Comparison of ENCODE assay signal across 20 mouse cellular contexts in genomic region chr6:141246391-141246790, GRCm38 (mm10). TPM values are rescaled to one million over a fixed set of nuclear protein-coding genes. Genes with fewer than 3 reads are reported as not detected.
DNase-seq lines count a peak whose midpoint lies in the region; ATAC-seq and TF ChIP-seq lines count a peak whose summit lies in the region.
"Had no signal": no experiment of that assay in that cellular context is flagged by ENCODE, and none has a peak within 500 bp of the region (broad histone marks: within the 10 kb centered on the region; RNA-seq: fewer than 3 reads in every experiment).

No protein-coding gene starts in this region.

- no peaks in the 10 kb centered on the region for H3K36me3 ChIP-seq in forebrain, embryonic 14.5 days (ENCODE audit: control insufficient read depth, insufficient read depth, low read length)
- H3K36me3 ChIP-seq in forebrain, embryonic 13.5 days (ENCODE audit: poor library complexity, severe bottlenecking) = no peaks in the 10 kb centered on the region
- H3K36me3 ChIP-seq in hindbrain, postnatal 0 days (ENCODE audit: insufficient read depth, low read length) = no peaks in the 10 kb centered on the region
- no peaks in the 10 kb centered on the region for H3K36me3 ChIP-seq in hindbrain, embryonic 14.5 days (replicated peaks; ENCODE audit: control insufficient read depth, insufficient read depth)
- H3K36me3 ChIP-seq: liver, embryonic 15.5 days; midbrain, embryonic 10.5 days had no signal

- no peaks in the 10 kb centered on the region for H3K9me3 ChIP-seq in forebrain, embryonic 14.5 days (replicated peaks; ENCODE audit: control insufficient read depth, low read length)
- no peaks in the 10 kb centered on the region for H3K9me3 ChIP-seq in forebrain, embryonic 13.5 days (replicated peaks)
- no peaks in the 10 kb centered on the region for H3K9me3 ChIP-seq in hindbrain, postnatal 0 days (ENCODE audit: low read length)
- H3K9me3 ChIP-seq in hindbrain, embryonic 14.5 days (ENCODE audit: control insufficient read depth, low read length) = no peaks in the 10 kb centered on the region
- H3K9me3 ChIP-seq: liver, embryonic 15.5 days; midbrain, embryonic 10.5 days had no signal

- H3K9ac ChIP-seq in forebrain, embryonic 14.5 days (ENCODE audit: low read length) = no peak overlapping the region
- no peak overlapping the region for H3K9ac ChIP-seq in forebrain, embryonic 13.5 days
- H3K9ac ChIP-seq in hindbrain, postnatal 0 days (replicated peaks; ENCODE audit: low read length) = no peak overlapping the region
- no peak overlapping the region for H3K9ac ChIP-seq in hindbrain, embryonic 14.5 days
- H3K9ac ChIP-seq: liver, embryonic 15.5 days had no signal

- DNase-seq in forebrain, embryonic 14.5 days (ENCODE audit: low spot score) = peak; percentile 37
- peak; percentile 69 for DNase-seq in hindbrain, postnatal 0 days (ENCODE audit: low spot score)
- DNase-seq in hindbrain, embryonic 14.5 days (ENCODE audit: low spot score) = no peak
- peak; percentile 87 for DNase-seq in cerebellum, adult 9-11 months
- no peak for DNase-seq in urinary bladder, adult 18-20 months (ENCODE audit: low spot score in 2 of 2)
- no peak for DNase-seq in layer of hippocampus, adult 9-10 months (ENCODE audit: low spot score)
- DNase-seq: adrenal gland, adult 8-10 months; kidney, adult 2 months; kidney, postnatal 25 days; layer of hippocampus, adult 9-11 months; right cerebral cortex, postnatal 14 days; thymus, adult 2 months had no signal

- H3K27me3 ChIP-seq in forebrain, embryonic 14.5 days (replicated peaks; ENCODE audit: control insufficient read depth, insufficient read depth, low read length) = 0 out of 2 replicates have a peak, but pooled peaks cover 8% of the 10 kb centered on the region
- H3K27me3 ChIP-seq in forebrain, embryonic 13.5 days = peaks cover 30% of the 10 kb centered on the region
- no peaks in the 10 kb centered on the region for H3K27me3 ChIP-seq in hindbrain, postnatal 0 days (ENCODE audit: insufficient read depth, low read length)
- H3K27me3 ChIP-seq in hindbrain, embryonic 14.5 days (ENCODE audit: control insufficient read depth, insufficient read depth, low read length) = peaks cover 25% of the 10 kb centered on the region

- no peak overlapping the region for H3K27ac ChIP-seq in forebrain, embryonic 14.5 days (ENCODE audit: low read depth, low read length)
- H3K27ac ChIP-seq in forebrain, embryonic 13.5 days = no peak overlapping the region
- H3K27ac ChIP-seq in hindbrain, postnatal 0 days = no peak overlapping the region
- H3K27ac ChIP-seq in hindbrain, embryonic 14.5 days = no peak overlapping the region
- H3K27ac ChIP-seq: left cerebral cortex, adult 2 months; liver, embryonic 15.5 days; macrophage; midbrain, embryonic 10.5 days had no signal

- no peak overlapping the region for H3K4me2 ChIP-seq in forebrain, embryonic 14.5 days (ENCODE audit: low read length)
- H3K4me2 ChIP-seq in forebrain, embryonic 13.5 days = no peak overlapping the region
- H3K4me2 ChIP-seq in hindbrain, postnatal 0 days (ENCODE audit: low read depth, low read length) = no peak overlapping the region
- no peak overlapping the region for H3K4me2 ChIP-seq in hindbrain, embryonic 14.5 days (replicated peaks)
- H3K4me2 ChIP-seq: liver, embryonic 15.5 days had no signal

- 57% methylated on average over 6 of the region's 6 CpGs for WGBS in forebrain, embryonic 14.5 days
- 70% methylated on average over 6 of the region's 6 CpGs for WGBS in forebrain, embryonic 13.5 days
- WGBS in hindbrain, postnatal 0 days = 39% methylated on average over 6 of the region's 6 CpGs
- 56% methylated on average over 6 of the region's 6 CpGs for WGBS in hindbrain, embryonic 14.5 days

- H3K4me1 ChIP-seq in forebrain, embryonic 14.5 days (ENCODE audit: control insufficient read depth, insufficient read depth, low read length) = no peaks in the 10 kb centered on the region
- peaks cover 12% of the 10 kb centered on the region for H3K4me1 ChIP-seq in forebrain, embryonic 13.5 days
- H3K4me1 ChIP-seq in hindbrain, postnatal 0 days (ENCODE audit: insufficient read depth, low read length) = no peaks in the 10 kb centered on the region
- no peaks in the 10 kb centered on the region for H3K4me1 ChIP-seq in hindbrain, embryonic 14.5 days (replicated peaks; ENCODE audit: control insufficient read depth, insufficient read depth, low read length)
- H3K4me1 ChIP-seq: liver, embryonic 15.5 days had no signal

- H3K4me3 ChIP-seq in forebrain, embryonic 14.5 days (ENCODE audit: low read depth, low read length) = no peak overlapping the region
- no peak overlapping the region for H3K4me3 ChIP-seq in forebrain, embryonic 13.5 days
- H3K4me3 ChIP-seq in hindbrain, postnatal 0 days (ENCODE audit: low read length) = no peak overlapping the region
- H3K4me3 ChIP-seq in hindbrain, embryonic 14.5 days (replicated peaks; ENCODE audit: low read length) = no peak overlapping the region
- H3K4me3 ChIP-seq: left cerebral cortex, adult 2 months; liver, embryonic 15.5 days; midbrain, embryonic 10.5 days had no signal

- no peak for ATAC-seq in forebrain, embryonic 14.5 days
- ATAC-seq in forebrain, embryonic 13.5 days = no peak
- peak; percentile 55 for ATAC-seq in hindbrain, postnatal 0 days
- no peak for ATAC-seq in hindbrain, embryonic 14.5 days (ENCODE audit: low FRiP score)
- peak; percentile 71 for ATAC-seq in cerebellum, adult (ENCODE audit: insufficient number of reproducible peaks, low FRiP score, low TSS enrichment)
- ATAC-seq: inflammation-experienced regulatory T-cells, adult 6 months had no signal

- no peak for TF ChIP-seq CTCF in hindbrain, postnatal 0 days (IDR thresholded peaks at IDR 0.05; ENCODE audit: low read depth)

RNA-seq across cellular contexts. Expression of gene Pde3a, which starts 2.7 kb away (rescaled TPM):
- polyA plus RNA-seq in forebrain, embryonic 14.5 days (2014; fragmentation: Nextera tagmentation; extraction: Ambion mirVana) = 0.88 and 0.98 TPM in 2 replicates
- 0.84 and 0.96 TPM in 2 replicates for polyA plus RNA-seq in forebrain, embryonic 13.5 days (2015; fragmentation: Nextera tagmentation; extraction: Ambion mirVana)
- total RNA-seq in hindbrain, postnatal 0 days (2014; rRNA removed) = 12.5 and 15.0 TPM in 2 replicates
- polyA plus RNA-seq in hindbrain, postnatal 0 days (2015; fragmentation: Nextera tagmentation; extraction: Ambion mirVana) = 1.9 and 2.1 TPM in 2 replicates
- 2.5 and 2.7 TPM in 2 replicates for polyA plus RNA-seq in hindbrain, embryonic 14.5 days (2014; fragmentation: Nextera tagmentation; extraction: Ambion mirVana)
- total RNA-seq: hematopoietic stem cell, adult 5-6 weeks had no signal
- polyA plus RNA-seq: inflammation-experienced regulatory T-cells, adult 6 months had no signal

Comparison
In these comparisons a context has a peak if more than half of its experiments do, and no peak if none do; other contexts are left out.
1. ATAC-seq: peak in hindbrain, postnatal 0 days (single experiment) and cerebellum, adult (single experiment); none in forebrain, embryonic 14.5 days (single experiment), forebrain, embryonic 13.5 days (single experiment) and hindbrain, embryonic 14.5 days (single experiment).
2. DNase-seq: peak in forebrain, embryonic 14.5 days (single experiment), hindbrain, postnatal 0 days (single experiment) and cerebellum, adult 9-11 months (single experiment); none in hindbrain, embryonic 14.5 days (single experiment), urinary bladder, adult 18-20 months (0 of 2) and layer of hippocampus, adult 9-10 months (single experiment).